Mouse (Mus musculus): ENCODE data around the gene Psen2. TPM values are rescaled to one million over a fixed set of nuclear protein-coding genes. Genes with fewer than 3 reads are reported as not detected.

Gene Psen2
- polyA plus RNA-seq, 1 experiment: 39.9 TPM

DNA sequence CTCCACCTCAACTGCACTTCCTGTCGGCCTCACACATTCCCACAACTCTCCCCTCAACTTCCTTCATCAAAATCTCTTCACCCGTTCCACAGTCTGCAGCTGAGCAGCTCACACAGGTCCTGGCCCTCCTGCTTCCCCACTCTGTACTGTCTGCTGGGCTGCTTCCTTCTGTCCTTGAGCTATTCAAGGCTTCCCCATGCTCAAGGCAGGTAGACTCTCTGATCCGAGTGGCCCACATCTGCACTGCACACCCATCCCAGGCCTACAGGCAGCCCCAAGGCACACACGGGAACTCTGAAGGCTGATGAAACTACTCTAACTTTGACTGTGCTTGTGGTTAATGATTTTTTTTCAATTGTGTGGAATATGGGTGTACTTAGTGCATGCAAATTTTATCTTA, 70.4 kb downstream of the Psen2 start:
- Histone ChIP-seq H3K27ac (ENCODE audit: control insufficient read depth, insufficient read depth, low read length) (no peak overlapping the region), H3K4me1 (replicated peaks; ENCODE audit: control insufficient read depth, insufficient read depth, low read length) (peaks cover 16% of the 10 kb centered on the region), H3K27me3 (ENCODE audit: control insufficient read depth, insufficient read depth, low read length) (no peaks in the 10 kb centered on the region), H3K4me3 (ENCODE audit: control insufficient read depth, insufficient read depth, low read length) (no peak overlapping the region), H3K36me3 (ENCODE audit: control insufficient read depth, insufficient read depth, low read length) (no peaks in the 10 kb centered on the region)
- 10% methylated on average over 4 of the region's 4 CpGs for WGBS
- no peak for TF ChIP-seq CTCF (IDR thresholded peaks at IDR 0.05; ENCODE audit: borderline replicate concordance, control insufficient read depth, extremely low read depth, insufficient read depth, low read length, poor library complexity)
- no peak for TF ChIP-seq POLR2A (IDR thresholded peaks at IDR 0.05; ENCODE audit: control insufficient read depth, extremely low read depth, insufficient read depth, low read length, poor library complexity)
- no peak for DNase-seq

DNA sequence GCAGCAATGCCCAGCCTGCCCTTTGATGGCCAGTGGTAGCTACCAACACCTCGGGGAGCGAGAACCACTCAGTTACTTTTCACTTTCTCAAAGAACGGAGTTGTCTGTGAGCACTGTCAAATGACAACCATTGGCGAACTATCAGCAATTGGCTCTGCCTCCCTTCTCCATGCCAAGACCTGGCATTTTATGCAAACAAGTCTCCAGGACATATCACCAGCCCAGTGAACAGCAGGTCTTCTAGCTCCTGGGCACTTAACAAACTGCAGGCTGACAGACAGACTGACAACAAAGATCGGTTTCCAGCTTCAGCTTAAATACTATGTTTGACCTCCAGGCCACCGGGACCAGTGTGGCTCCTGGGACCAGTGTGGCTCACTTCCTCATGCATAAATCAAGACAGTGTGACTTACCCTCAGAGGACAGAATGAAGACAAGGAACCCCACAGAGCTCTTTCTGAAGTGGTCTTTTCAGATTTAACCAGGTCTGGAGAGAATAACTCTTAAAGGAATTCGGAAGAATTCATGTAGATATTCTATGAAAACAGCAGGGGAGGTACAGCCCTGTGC, 71.5 kb downstream of the Psen2 start:
- no peak overlapping the region for H3K27ac ChIP-seq (ENCODE audit: control insufficient read depth, insufficient read depth, low read length)
- H3K27me3 ChIP-seq (ENCODE audit: control insufficient read depth, insufficient read depth, low read length): no peaks in the 10 kb centered on the region
- TF ChIP-seq CTCF (IDR thresholded peaks at IDR 0.05; ENCODE audit: borderline replicate concordance, control insufficient read depth, extremely low read depth, insufficient read depth, low read length, poor library complexity) (no peak), POLR2A (IDR thresholded peaks at IDR 0.05; ENCODE audit: control insufficient read depth, extremely low read depth, insufficient read depth, low read length, poor library complexity) (no peak)
- no peak for DNase-seq
- H3K4me1 ChIP-seq (replicated peaks; ENCODE audit: control insufficient read depth, insufficient read depth, low read length): peaks cover 16% of the 10 kb centered on the region
- H3K4me3 ChIP-seq (ENCODE audit: control insufficient read depth, insufficient read depth, low read length): no peak overlapping the region
- WGBS: 64% methylated on average over 7 of the region's 7 CpGs
- no peaks in the 10 kb centered on the region for H3K36me3 ChIP-seq (ENCODE audit: control insufficient read depth, insufficient read depth, low read length)

DNA sequence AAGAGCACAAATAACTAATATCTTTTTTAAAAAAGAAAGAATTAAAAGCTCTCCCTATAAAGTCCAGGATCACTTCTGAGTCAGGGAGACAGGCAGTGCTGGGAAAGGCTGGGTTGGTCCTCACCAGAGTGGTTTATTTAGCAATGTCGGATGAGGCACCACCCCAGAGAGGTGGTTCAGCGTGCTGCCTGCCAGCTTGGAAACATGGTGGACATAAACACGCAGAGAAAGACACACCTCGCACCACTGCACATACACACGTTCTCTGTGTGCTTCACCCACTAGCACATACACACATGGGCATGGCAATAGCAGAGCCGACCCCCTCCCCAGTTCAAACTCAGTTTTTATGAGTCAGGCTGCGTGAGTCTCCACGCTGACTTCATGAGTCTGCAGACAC, 72.1 kb downstream of the Psen2 start:
- WGBS: 96% methylated on average over 8 of the region's 8 CpGs
- TF ChIP-seq CTCF (IDR thresholded peaks at IDR 0.05; ENCODE audit: borderline replicate concordance, control insufficient read depth, extremely low read depth, insufficient read depth, low read length, poor library complexity) (no peak), POLR2A (IDR thresholded peaks at IDR 0.05; ENCODE audit: control insufficient read depth, extremely low read depth, insufficient read depth, low read length, poor library complexity) (no peak)
- Histone ChIP-seq H3K27me3 (ENCODE audit: control insufficient read depth, insufficient read depth, low read length) (no peaks in the 10 kb centered on the region), H3K36me3 (ENCODE audit: control insufficient read depth, insufficient read depth, low read length) (no peaks in the 10 kb centered on the region), H3K4me1 (replicated peaks; ENCODE audit: control insufficient read depth, insufficient read depth, low read length) (peaks cover 12% of the 10 kb centered on the region), H3K4me3 (ENCODE audit: control insufficient read depth, insufficient read depth, low read length) (no peak overlapping the region), H3K27ac (ENCODE audit: control insufficient read depth, insufficient read depth, low read length) (no peak overlapping the region)
- no peak for DNase-seq

DNA sequence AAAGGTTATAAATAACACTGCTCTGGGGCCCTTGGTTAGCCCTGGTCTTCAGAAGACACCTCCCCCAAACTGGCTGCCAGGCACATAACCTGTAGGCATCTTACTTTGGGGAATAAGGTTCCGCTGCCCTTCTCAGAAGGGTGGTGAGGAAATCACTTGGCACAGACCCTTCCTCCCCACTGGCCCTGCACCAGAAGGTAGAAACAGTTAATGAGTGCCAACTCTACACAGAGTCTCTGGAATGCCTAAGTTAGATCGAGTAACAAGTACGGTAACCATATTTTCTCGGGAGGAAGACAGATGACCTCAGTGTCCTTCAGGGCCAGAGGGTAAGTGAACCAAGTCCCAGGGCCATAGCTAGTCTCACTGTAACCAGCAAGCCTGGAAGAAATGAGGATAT, 74.3 kb downstream of the Psen2 start:
- Histone ChIP-seq H3K36me3 (ENCODE audit: control insufficient read depth, insufficient read depth, low read length) (no peaks in the 10 kb centered on the region), H3K4me1 (replicated peaks; ENCODE audit: control insufficient read depth, insufficient read depth, low read length) (peaks cover 6% of the 10 kb centered on the region), H3K27me3 (ENCODE audit: control insufficient read depth, insufficient read depth, low read length) (no peaks in the 10 kb centered on the region), H3K4me3 (ENCODE audit: control insufficient read depth, insufficient read depth, low read length) (no peak overlapping the region), H3K27ac (ENCODE audit: control insufficient read depth, insufficient read depth, low read length) (no peak overlapping the region)
- DNase-seq: no peak
- 96% methylated on average over 4 of the region's 4 CpGs for WGBS
- TF ChIP-seq CTCF (IDR thresholded peaks at IDR 0.05; ENCODE audit: borderline replicate concordance, control insufficient read depth, extremely low read depth, insufficient read depth, low read length, poor library complexity) (no peak), POLR2A (IDR thresholded peaks at IDR 0.05; ENCODE audit: control insufficient read depth, extremely low read depth, insufficient read depth, low read length, poor library complexity) (no peak)

DNA sequence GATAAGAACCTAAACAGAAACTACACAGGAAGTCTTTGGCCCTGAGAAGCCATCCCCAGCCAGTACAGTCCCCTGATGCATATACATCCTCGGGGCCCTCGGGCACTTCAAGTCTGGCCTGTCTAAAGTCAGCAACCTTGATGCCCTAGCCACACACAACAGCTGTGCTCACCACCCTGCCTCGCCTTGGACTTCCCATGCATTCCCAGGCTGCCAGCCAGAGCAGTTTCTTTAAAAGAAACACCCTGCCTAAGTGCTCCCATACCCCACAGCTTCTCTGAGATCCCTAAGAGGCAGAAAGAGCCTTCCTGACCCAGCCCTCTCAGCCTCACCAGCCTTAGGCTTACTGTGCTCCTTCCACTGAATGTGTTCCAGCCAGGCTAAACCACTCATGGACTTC, 76.9 kb downstream of the Psen2 start:
- no peak overlapping the region for H3K27ac ChIP-seq (ENCODE audit: control insufficient read depth, insufficient read depth, low read length)
- no peaks in the 10 kb centered on the region for H3K27me3 ChIP-seq (ENCODE audit: control insufficient read depth, insufficient read depth, low read length)
- H3K4me1 ChIP-seq (replicated peaks; ENCODE audit: control insufficient read depth, insufficient read depth, low read length): no peaks in the 10 kb centered on the region
- WGBS: 95% methylated on average over 3 of the region's 3 CpGs
- H3K36me3 ChIP-seq (ENCODE audit: control insufficient read depth, insufficient read depth, low read length): no peaks in the 10 kb centered on the region
- DNase-seq: no peak
- H3K4me3 ChIP-seq (ENCODE audit: control insufficient read depth, insufficient read depth, low read length): no peak overlapping the region
- TF ChIP-seq CTCF (IDR thresholded peaks at IDR 0.05; ENCODE audit: borderline replicate concordance, control insufficient read depth, extremely low read depth, insufficient read depth, low read length, poor library complexity) (no peak), POLR2A (IDR thresholded peaks at IDR 0.05; ENCODE audit: control insufficient read depth, extremely low read depth, insufficient read depth, low read length, poor library complexity) (no peak)

DNA sequence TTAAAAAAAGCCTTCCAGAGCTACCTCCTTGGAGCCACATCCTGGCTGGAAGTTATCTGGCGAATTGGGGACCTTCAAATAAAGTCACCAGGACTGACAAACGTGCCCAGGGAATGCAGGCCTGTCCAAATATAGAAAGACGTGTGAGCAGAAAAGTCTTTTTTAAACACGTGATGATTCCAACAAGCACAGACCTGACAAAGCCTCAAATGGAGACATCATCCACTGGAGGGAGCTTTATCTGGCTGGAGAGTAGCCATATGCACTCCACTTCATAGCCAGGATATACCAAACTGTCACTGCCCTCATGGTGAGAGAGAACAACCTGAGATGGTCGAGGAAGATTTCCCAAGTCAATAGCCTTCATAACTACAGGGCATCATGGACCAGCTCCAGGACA, 77.4 kb downstream of the Psen2 start:
- Histone ChIP-seq H3K36me3 (ENCODE audit: control insufficient read depth, insufficient read depth, low read length) (no peaks in the 10 kb centered on the region), H3K27me3 (ENCODE audit: control insufficient read depth, insufficient read depth, low read length) (no peaks in the 10 kb centered on the region), H3K4me3 (ENCODE audit: control insufficient read depth, insufficient read depth, low read length) (no peak overlapping the region), H3K27ac (ENCODE audit: control insufficient read depth, insufficient read depth, low read length) (no peak overlapping the region), H3K4me1 (replicated peaks; ENCODE audit: control insufficient read depth, insufficient read depth, low read length) (no peaks in the 10 kb centered on the region)
- WGBS: 83% methylated on average over 5 of the region's 5 CpGs
- no peak for DNase-seq
- TF ChIP-seq POLR2A (IDR thresholded peaks at IDR 0.05; ENCODE audit: control insufficient read depth, extremely low read depth, insufficient read depth, low read length, poor library complexity) (no peak), CTCF (IDR thresholded peaks at IDR 0.05; ENCODE audit: borderline replicate concordance, control insufficient read depth, extremely low read depth, insufficient read depth, low read length, poor library complexity) (no peak)

DNA sequence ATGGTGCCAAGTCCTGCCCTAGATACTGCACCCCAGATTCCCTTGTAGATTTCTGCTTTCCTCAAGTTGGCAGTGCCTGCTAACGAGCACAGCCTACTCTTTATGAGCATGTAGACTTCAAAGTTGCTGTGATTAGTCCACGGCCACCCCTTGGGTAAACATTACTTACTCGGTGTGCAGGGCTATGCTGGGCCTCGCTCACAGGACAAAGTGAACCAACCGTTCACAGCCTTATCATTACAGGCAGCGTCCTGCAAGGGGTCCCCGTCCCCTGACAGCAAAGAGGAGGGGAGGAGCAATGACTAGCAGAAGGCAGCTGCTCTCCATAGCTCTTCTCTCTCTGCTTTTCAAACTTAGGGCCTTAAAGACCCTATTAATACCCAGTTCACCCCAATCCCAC, 78.5 kb downstream of the Psen2 start:
- Histone ChIP-seq H3K27ac (ENCODE audit: control insufficient read depth, insufficient read depth, low read length) (no peak overlapping the region), H3K36me3 (ENCODE audit: control insufficient read depth, insufficient read depth, low read length) (no peaks in the 10 kb centered on the region), H3K4me3 (ENCODE audit: control insufficient read depth, insufficient read depth, low read length) (no peak overlapping the region), H3K4me1 (replicated peaks; ENCODE audit: control insufficient read depth, insufficient read depth, low read length) (no peaks in the 10 kb centered on the region), H3K27me3 (ENCODE audit: control insufficient read depth, insufficient read depth, low read length) (no peaks in the 10 kb centered on the region)
- TF ChIP-seq POLR2A (IDR thresholded peaks at IDR 0.05; ENCODE audit: control insufficient read depth, extremely low read depth, insufficient read depth, low read length, poor library complexity) (no peak), CTCF (IDR thresholded peaks at IDR 0.05; ENCODE audit: borderline replicate concordance, control insufficient read depth, extremely low read depth, insufficient read depth, low read length, poor library complexity) (no peak)
- 95% methylated on average over 7 of the region's 7 CpGs for WGBS
- no peak for DNase-seq

Measured in thymus, adult 2 months (tissue).